Mouse (Mus musculus) erythroid progenitor cell, adult 5-6 weeks (primary cell): ENCODE data around the gene Itgb2. TPM values are rescaled to one million over a fixed set of nuclear protein-coding genes. Genes with fewer than 3 reads are reported as not detected.

Experiments
- ATAC-seq: replicated peaks from 2 replicates; pipeline ENCODE4 v1.8.0; 2016; ENCODE audit warnings: moderate number of reproducible peaks, mild to moderate bottlenecking, moderate TSS enrichment, inconsistent platforms; ENCODE audit not compliant: poor library complexity, low FRiP score, severe bottlenecking
- total RNA-seq, 2 experiments: library from RNA; stranded (forward) in 1 of 2; stranded (reverse) in 1 of 2; fragments of 150-400 nt in 1 of 2; fragments of 186-747, 209-891 nt in 1 of 2; gene quantifications; 2 replicates each; pipeline versions ENCODE4 v1.2.3 to v1.2.4; 2015 to 2017; ENCODE audit warnings: low replicate concordance in 2 of 2

The Itgb2 gene
- total RNA-seq, 2 experiments from 2014 or later, result 20.9 to 37.3 TPM

- ATAC-seq, result no peak
Observed at GRCm38 (mm10) chr10:77541864-77542666, 12.0 kb downstream of the Itgb2 start.

- 0 out of 2 replicates have a peak, but pooled peaks have one; percentile 20 for ATAC-seq
Observed at GRCm38 (mm10) chr10:77543226-77543625, 13.2 kb downstream of the Itgb2 start.

DNA sequence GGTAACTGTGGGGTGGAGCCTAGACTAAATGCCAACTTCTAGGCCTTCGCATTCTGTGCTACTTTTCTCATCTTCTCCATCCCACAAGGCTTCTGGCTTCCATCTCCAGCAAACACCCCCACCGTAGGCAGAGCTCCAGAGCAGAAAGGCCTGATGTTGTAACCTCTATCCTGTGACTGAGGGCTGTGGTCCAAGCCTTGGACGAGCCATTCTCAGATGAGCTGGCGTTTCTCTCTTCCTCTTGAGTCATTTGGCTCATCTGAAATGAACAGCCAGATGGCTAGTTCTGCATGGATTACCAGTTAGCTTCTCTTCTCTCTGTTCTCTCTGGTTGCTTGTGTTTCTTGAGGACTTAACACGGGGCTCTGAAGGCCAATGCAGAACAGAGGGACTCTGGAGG, 14.9 kb downstream of the Itgb2 start:
- no peak for ATAC-seq

GRCm38 (mm10) chr10:77548576-77548975, 18.5 kb downstream of the Itgb2 start:
- no peak for ATAC-seq

DNA sequence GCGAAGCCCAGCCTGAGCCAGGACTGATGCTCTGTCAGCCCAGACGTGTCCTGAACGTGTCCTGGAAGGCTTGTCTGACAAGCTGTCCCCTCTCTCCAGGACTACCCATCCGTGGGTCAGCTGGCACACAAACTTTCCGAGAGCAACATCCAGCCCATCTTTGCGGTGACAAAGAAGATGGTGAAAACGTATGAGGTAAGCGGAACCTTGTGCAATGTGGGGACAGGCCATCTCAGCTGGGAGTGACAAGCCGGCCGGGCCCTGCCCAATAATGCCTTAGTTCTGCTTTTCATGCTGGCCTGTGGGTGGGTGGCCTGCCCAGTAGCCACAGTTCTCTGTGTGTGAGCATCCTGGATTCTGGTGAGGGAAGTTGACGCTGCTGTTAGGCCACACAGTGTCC, 20.8 kb downstream of the Itgb2 start:
- ATAC-seq, result no peak

GRCm38 (mm10) chr10:77552162-77552561, 22.1 kb downstream of the Itgb2 start:
- ATAC-seq, result no peak; the same call in 1 of the 2 replicates

GRCm38 (mm10) chr10:77553285-77553684, 23.2 kb downstream of the Itgb2 start:
- no peak for ATAC-seq

- no peak for ATAC-seq
Observed at GRCm38 (mm10) chr10:77554918-77555317, 24.9 kb downstream of the Itgb2 start.

DNA sequence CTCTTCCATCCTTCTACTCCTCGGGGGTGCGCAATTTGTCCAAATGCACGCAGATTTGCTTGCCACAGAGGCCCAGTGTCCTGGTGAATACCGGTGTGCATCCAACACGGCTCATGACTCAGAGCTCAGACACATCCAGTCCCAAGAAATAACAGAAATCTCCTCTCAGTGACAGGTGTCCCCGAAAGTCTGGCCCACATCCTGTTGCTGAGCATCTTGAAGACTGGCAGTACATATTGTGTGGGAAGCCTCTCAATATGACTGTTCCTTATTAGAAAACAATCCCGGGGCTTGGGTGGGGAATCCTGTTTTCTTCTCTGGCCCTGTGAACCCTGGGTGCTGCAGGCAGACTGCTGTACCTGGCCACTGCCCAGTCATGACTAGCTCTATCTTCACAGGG, 26.6 kb downstream of the Itgb2 start:
- no peak for ATAC-seq

GRCm38 (mm10) chr10:77557641-77558040, 27.6 kb downstream of the Itgb2 start:
- ATAC-seq, result no peak

DNA sequence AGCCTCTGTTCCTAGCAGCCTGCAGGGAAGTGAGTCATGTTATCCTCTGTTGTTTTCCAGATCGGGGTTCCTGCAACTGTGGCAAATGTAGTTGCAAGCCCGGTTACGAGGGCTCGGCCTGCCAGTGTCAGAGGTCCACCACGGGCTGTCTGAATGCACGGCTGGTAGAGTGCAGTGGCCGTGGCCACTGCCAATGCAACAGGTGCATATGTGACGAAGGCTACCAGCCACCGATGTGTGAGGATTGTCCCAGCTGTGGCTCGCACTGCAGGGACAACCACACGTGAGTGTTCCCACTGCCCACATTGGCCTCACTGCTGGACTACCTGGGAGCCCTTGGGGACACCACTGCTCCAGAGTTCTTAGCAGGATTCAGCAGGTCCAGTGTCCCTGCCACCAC, 30.0 kb downstream of the Itgb2 start:
- no peak for ATAC-seq

DNA sequence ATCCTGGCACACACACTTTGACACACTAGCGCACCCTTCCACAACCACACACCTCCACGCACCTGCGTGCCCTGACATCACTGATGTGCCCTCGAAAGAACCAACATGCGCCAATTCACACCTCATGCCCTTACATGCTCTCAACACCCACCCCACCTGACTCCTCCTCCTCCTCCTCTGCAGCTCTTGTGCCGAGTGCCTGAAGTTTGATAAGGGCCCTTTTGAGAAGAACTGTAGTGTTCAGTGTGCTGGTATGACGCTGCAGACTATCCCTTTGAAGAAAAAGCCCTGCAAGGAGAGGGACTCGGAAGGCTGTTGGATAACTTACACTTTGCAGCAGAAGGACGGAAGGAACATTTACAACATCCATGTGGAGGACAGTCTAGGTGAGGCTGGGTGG, 30.8 kb downstream of the Itgb2 start:
- ATAC-seq, result no peak

DNA sequence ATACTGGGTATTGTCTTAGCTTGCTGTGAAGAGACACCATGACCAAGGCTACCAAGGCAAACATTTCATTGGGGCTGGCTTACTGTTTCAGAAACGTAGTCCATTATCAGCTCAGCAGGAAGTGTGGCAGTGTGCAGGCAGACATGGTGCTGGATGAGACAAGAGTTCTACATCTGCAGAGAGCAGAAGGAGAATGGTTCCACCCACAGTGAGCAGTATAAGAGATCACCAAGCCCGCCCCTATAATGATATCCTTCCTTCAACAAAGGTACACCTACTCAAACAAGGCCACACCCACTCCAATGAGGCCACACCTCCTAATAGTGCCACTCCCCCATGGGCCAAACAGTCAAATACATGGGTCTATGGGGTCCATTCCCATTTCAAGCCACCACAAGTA, 31.5 kb downstream of the Itgb2 start:
- ATAC-seq, result no peak

DNA sequence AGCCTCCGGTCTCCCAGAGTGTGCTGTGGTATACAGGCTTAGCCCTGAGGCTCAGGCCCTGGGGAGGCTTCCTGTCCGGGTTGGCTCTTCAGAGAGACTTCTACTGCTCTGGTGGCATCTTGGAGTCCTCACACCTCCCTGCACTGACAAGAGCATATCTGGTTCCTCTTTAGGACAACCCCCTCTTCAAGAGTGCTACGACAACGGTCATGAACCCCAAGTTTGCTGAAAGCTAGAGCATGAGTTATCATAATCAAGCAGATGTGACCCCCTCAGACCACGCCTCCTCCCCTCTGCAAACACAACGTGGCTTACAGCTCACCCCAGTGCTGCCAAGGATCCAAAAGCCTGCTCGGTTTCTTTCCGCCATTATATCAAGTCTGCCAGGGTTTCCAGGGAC, 35.0 kb downstream of the Itgb2 start:
- no peak for ATAC-seq

- ATAC-seq, result peak; percentile 79
Observed at GRCm38 (mm10) chr10:77566651-77567050, 36.6 kb downstream of the Itgb2 start.

GRCm38 (mm10) chr10:77569481-77569880, 39.4 kb downstream of the Itgb2 start:
- no peak for ATAC-seq

GRCm38 (mm10) chr10:77569973-77570658, 40.1 kb downstream of the Itgb2 start:
- ATAC-seq, result no peak

- ATAC-seq, result no peak
Observed at GRCm38 (mm10) chr10:77572225-77572624, 42.2 kb downstream of the Itgb2 start.

DNA sequence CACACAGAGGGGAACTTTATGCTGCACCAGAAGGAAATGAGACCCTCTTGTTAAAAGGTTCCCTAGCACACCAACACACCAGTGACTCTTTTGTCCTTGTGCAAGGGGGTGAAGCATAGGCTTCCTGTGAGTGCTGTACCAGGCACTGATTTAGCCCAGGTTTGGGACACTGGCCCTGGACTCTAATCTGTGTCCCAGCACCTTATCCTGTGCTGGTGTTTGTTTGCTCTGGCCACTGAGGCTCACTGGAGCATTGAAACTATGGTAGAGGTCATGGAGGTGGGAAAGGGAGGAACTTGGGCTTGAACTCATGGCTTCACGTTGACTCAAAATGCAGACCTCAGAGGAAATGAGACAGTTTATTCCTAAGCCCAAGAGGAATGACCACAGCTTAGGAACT, 43.1 kb downstream of the Itgb2 start:
- no peak for ATAC-seq

- ATAC-seq, result no peak
Observed at GRCm38 (mm10) chr10:77580027-77580920, 50.2 kb downstream of the Itgb2 start.
